Mouse (Mus musculus) layer of hippocampus, postnatal 10 days (tissue): ENCODE measurements around the gene Abca7. TPM values are rescaled to one million over a fixed set of nuclear protein-coding genes. Genes with fewer than 3 reads are reported as not detected.
A peak's percentile ranks its signal among the peaks of the same experiment; 100 is the strongest.
"Not testable (repeated sequence)": the region's sequence is repeated elsewhere in the genome, so short reads cannot be mapped to it uniquely, and the experiment has no call there.

Experiments
- DNase-seq, 2 experiments: peaks; one replicate each; pipeline ENCODE4 v3.0.0; 2021; ENCODE audit warnings: low spot score in 2 of 2
- total RNA-seq, 2 experiments: library from RNA; stranded (reverse); gene quantifications; 2 replicates each; pipeline ENCODE4 v1.2.3; 2021

Abca7 gene
- total RNA-seq, 2 experiments from 2014 or later = 9.3 to 10.3 TPM

DNA sequence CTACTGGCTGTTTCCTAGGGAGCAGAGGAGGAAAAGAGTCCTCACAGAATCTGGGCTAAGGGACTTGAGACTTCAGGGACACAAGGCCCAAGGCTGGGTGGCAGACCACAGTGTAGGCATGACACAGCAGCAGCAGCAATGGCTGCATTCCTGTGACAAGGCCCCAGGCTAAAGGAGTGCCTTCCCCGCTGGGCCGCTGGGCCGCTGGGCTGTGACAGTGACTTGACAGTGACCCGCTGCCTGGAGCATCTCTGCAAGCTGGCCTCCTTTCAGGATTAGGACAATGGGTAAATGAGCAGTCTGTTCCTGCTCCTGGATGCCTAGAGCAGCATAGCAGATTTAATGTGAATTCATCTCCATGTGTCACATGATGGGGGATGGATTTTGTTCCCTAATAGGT lies 47.8 kb downstream of the Abca7 start:
- DNase-seq = no peak

GRCm38 (mm10) chr10:80045364-80045763 lies 49.1 kb downstream of the Abca7 start:
- not testable (repeated sequence) for DNase-seq

DNA sequence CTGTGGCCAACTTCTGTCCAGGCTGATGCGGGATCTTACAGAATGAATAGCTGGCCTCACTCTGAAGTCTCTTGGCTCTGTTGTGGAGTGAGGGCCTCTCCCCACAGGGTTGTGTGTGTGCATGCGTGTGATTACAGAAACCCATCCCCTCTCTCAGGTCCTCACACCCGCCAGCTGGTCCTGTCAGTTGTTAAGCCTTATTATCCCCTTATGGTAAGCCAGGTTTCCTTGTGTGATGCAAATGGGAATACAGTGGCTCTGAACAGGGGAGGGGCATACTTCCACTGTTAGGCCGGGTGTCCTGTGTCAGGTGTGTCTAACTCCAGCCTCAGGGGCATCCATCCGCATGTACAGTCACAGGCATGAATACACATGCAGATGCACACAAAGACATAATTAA lies 49.5 kb downstream of the Abca7 start:
- no peak for DNase-seq

- no peak for DNase-seq
Observed at GRCm38 (mm10) chr10:80047041-80047565, 50.8 kb downstream of the Abca7 start, which contains the start of gene Gpx4. Gene Gpx4 (plus strand): TSS chr10:80047166.

GRCm38 (mm10) chr10:80048396-80048795 lies 52.1 kb downstream of the Abca7 start:
- DNase-seq = no peak

DNA sequence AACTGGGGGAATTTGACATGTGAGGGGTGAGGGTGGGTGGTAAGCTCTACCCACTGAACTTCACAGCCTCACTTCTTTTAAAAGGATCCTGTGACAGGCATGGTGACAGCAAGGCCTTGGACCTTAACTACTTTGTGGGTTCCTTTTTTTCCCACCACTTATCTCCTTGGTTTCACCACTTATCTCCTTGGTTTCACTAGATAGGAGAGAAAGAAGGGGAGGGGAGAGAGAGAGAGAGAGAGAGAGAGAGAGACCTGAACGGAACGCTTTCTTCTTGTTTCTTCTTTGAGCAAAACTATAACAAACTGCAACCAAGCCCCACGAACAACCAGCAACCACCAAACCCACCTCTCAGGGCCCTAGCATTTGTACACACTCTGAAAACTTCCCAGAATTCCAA lies 52.5 kb downstream of the Abca7 start:
- no peak for DNase-seq

GRCm38 (mm10) chr10:80050244-80050643 lies 54.0 kb downstream of the Abca7 start:
- no peak for DNase-seq

GRCm38 (mm10) chr10:80050885-80051617 lies 54.8 kb downstream of the Abca7 start:
- DNase-seq = no peak

- DNase-seq = no peak
Observed at GRCm38 (mm10) chr10:80051618-80052373, 55.5 kb downstream of the Abca7 start.

DNA sequence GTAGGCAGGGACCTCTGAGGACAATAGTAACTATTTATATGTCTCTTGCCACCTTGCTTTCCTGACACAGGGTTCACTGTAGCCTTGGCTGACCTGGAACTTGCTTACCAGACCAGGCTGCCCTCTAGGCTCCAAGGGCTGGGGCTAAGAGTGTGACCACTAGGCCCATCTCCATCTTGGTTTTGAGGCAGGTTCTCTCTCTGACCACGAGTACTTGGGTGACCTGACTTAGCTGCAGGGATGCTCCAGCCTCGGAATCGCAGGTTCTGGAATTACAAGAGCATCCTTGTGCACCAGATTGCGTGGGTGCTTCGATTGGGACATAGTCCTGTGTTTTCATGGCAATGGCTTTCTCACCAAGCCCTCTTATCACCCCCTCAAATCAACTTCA lies 56.1 kb downstream of the Abca7 start:
- no peak for DNase-seq

- DNase-seq = peak; percentile 98 to 99
Observed at GRCm38 (mm10) chr10:80053259-80053780, 57.0 kb downstream of the Abca7 start.

DNA sequence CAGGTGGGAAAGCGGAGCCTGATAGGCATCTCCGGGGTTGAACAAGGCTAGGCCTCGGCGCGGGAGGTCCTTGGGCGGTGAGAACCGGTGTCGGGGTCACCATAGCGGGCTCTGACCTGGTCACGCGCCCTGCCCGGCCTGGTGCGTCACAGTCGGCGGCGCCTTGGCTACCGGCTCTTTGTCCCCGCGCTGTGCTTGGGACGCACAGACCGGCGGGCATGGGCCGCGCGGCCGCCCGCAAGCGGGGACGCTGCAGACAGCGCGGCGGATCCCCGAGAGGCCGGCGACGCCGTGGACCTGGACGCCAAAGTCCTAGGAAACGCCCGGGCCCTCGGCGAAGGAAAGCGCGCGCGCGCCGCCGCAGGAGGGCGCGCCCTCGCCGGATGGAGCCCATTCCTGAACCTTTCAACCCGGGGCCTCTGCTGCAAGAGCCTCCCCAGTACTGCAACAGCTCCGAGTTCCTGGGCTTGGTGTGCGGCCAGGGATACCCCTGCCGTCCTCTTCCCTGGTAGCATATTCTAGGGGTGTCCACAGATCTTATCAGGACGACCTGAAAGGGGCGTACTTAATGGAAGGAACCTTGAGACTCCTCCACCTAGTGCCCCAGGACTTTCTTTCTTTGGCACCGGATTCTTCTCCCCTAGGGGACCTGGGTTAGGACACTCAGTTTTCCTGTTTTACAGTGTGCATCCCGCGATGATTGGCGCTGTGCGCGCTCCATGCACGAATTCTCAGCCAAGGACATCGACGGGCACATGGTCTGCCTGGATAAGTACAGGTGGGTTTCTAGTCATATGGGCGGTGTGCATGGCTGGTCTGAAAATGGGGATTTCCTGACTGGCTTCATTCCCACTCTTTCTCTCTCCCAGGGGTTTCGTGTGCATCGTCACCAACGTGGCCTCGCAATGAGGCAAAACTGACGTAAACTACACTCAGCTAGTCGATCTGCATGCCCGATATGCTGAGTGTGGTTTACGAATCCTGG lies 57.8 kb downstream of the Abca7 start:
- peak; percentile 60 to 69 for DNase-seq

- not testable (repeated sequence) for DNase-seq
Observed at GRCm38 (mm10) chr10:80054911-80055310, 58.6 kb downstream of the Abca7 start.

GRCm38 (mm10) chr10:80055364-80055763 lies 59.1 kb downstream of the Abca7 start:
- no peak for DNase-seq

- DNase-seq = no peak
Observed at GRCm38 (mm10) chr10:80055891-80056290, 59.6 kb downstream of the Abca7 start.

DNA sequence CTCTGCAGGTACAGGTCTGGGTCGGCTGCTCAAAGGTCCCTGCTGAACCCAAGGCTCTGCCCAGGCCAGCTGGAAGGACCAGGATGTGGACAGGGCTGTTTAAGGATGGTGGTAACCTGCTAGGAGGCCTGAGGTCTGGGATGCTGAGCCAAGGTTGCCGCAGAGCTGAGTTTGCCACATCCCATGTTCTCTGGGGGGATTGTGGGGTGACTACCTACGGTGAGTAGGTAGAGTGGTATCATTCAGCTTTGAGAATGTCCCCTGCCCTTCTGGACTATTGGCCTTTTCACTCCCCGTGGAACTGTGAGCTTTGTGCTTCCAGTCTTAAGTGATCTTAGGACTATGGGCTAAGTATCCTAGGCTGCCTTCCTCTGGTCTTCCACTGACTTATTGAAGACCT lies 60.2 kb downstream of the Abca7 start:
- DNase-seq = no peak

DNA sequence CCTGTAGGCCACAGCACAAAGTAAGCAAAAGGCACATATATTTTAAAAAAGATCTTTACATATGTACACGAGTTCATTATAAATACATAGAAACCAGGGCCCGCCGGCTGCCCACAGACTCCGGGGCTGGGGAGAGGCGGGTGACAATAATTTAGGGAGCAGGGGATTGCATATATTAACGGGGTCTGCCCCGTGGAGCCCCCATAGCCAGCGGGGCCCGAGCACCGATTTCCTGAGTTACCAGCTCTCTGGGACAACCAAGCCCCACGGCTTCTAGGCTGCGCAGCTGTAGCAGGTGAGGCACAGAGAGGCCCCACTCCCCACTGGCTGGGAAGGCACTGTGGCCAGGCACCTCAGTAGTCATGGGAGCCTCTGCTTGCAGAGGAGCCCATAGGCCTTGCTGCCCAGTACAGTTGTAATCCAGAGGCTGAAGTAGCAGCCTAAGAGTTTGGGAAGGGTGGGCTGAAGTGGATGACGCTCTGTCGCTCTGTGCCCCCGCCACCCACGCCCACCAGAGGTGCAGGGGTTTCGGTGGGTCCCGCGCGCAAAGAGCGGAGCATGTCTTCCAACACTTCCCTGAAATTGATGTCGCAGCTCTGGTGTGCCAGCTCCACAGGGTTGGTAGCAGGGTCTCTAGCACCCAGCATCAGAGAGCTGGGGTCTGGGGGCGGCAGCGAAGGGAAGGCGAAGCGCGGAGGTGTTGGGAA lies 60.8 kb downstream of the Abca7 start:
- no peak for DNase-seq

GRCm38 (mm10) chr10:80057683-80058326 lies 61.5 kb downstream of the Abca7 start:
- no peak for DNase-seq

DNA sequence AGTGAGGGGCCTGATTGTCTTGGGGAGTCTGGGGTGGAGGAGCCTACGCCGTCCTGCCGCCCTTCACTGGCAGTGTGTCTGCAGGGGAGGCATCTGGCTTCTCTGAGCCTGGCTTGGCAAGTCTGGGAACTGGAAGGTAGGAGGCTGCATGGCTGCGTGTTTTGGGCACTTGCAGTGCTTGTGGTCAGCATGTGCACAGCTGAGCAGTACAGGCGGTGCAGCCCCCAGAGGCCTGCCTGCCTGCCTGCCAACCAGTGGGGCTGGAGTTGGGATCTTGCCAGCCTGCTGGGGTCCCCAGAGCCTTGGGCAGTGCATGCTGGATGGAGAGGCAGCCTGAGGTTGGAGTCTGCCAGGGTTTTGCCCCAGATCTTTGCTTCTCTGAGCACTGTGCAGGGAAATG lies 66.8 kb downstream of the Abca7 start:
- DNase-seq = peak; percentile 51 to 62
